Mouse (Mus musculus) midbrain, postnatal 0 days (tissue): ENCODE data around the gene Rfx2. TPM values are rescaled to one million over a fixed set of nuclear protein-coding genes. Genes with fewer than 3 reads are reported as not detected.

ENCODE experiments used
- ATAC-seq: fragments of 200-750 bp; cut with Nextera tagmentation; 2 replicates; pipeline ENCODE4 v1.8.0; 2017; ENCODE audit warnings: moderate number of reproducible peaks, mild to moderate bottlenecking, moderate TSS enrichment, moderate library complexity; ENCODE audit not compliant: low FRiP score
- DNase-seq: peaks from one replicate; pipeline ENCODE4 v3.0.0-alpha.2; 2015; ENCODE audit warnings: low spot score
- H3K27ac ChIP-seq: fragments of 300-500 bp; sonication (generic); 2 replicates; pipeline ENCODE4 v1.5.1; 2014; ENCODE audit warnings: low read depth, mild to moderate bottlenecking, low read length, mixed read lengths
- H3K27me3 ChIP-seq: fragments of 300-500 bp; sonication (generic); 2 replicates; pipeline ENCODE4 v1.6.1; 2014; ENCODE audit warnings: low read length, control low read depth, mixed read lengths; ENCODE audit not compliant: insufficient read depth
- H3K36me3 ChIP-seq: fragments of 300-500 bp; sonication (generic); 2 replicates; pipeline ENCODE4 v1.6.1; 2014; ENCODE audit warnings: low read length, control low read depth, mixed read lengths; ENCODE audit not compliant: insufficient read depth
- H3K4me1 ChIP-seq: fragments of 300-500 bp; sonication (generic); 2 replicates; pipeline ENCODE4 v1.6.1; 2014; ENCODE audit warnings: mild to moderate bottlenecking, control low read depth, antibody characterized with exemption, low read length, mixed read lengths; ENCODE audit not compliant: insufficient read depth
- H3K4me2 ChIP-seq: fragments of 300-500 bp; sonication (generic); 2 replicates; pipeline ENCODE4 v1.6.1; 2014; ENCODE audit warnings: low read depth, mild to moderate bottlenecking, low read length, mixed read lengths; ENCODE audit not compliant: poor library complexity, severe bottlenecking
- H3K4me3 ChIP-seq: fragments of 300-500 bp; sonication (generic); 2 replicates; pipeline ENCODE4 v1.5.1; 2014; ENCODE audit warnings: low read depth, mild to moderate bottlenecking, low read length, moderate library complexity
- H3K9ac ChIP-seq: fragments of 300-500 bp; sonication (generic); replicated peaks from 2 replicates; pipeline ENCODE4 v1.6.1; 2014; ENCODE audit warnings: mild to moderate bottlenecking, low read length, moderate library complexity, mixed read lengths; ENCODE audit not compliant: poor library complexity, severe bottlenecking
- H3K9me3 ChIP-seq: fragments of 300-500 bp; sonication (generic); 2 replicates; pipeline ENCODE4 v1.6.1; 2016; ENCODE audit warnings: low read length, control low read depth
- CTCF ChIP-seq: IDR thresholded peaks from 2 replicates; pipeline ENCODE4 v1.5.1; 2016; ENCODE audit warnings: antibody characterized with exemption, mild to moderate bottlenecking
- WGBS: fragments of 180-500 bp; shearing (Covaris S2); extraction: QIAGEN DNeasy Blood & Tissue Kit; methylation state at CpG from one replicate; pipeline ENCODE4 v1.1.7; 2014; 5-methylcytosine and 5-hydroxymethylcytosine counted together
- polyA plus RNA-seq: library from polyadenylated mRNA; unstranded; fragments of >200 nt; fragmentation: Nextera tagmentation; extraction: Ambion mirVana; gene quantifications from 2 replicates; pipeline ENCODE4 v1.2.1, GENCODE M21; 2015
- total RNA-seq: library from RNA; depleted of rRNA; stranded (reverse); fragments of >200 nt; gene quantifications from 2 replicates; pipeline ENCODE4 v1.2.3, GENCODE M21; 2014

Gene Rfx2
- total and polyA plus RNA-seq, 2 experiments from 2014 or later, result 3.0 to 5.7 TPM

- peaks cover 15% of the 10 kb centered on the region for H3K4me1 ChIP-seq
- TF ChIP-seq CTCF, result no peak
- no peak overlapping the region for H3K9ac ChIP-seq
- ATAC-seq, result no peak
- H3K4me2 ChIP-seq, result peak overlapping the region; percentile 73; the same call in 1 of the 2 replicates
- no peak for DNase-seq
- H3K4me3 ChIP-seq, result peak overlapping the region; percentile 63; the same call in 1 of the 2 replicates
- WGBS, result 77% methylated on average over 8 of the region's 8 CpGs
- no peak overlapping the region; the same call in 1 of the 2 replicates for H3K27ac ChIP-seq
- H3K9me3 ChIP-seq, result no peaks in the 10 kb centered on the region
- H3K27me3 ChIP-seq, result 0 out of 2 replicates have a peak, but pooled peaks cover 3% of the 10 kb centered on the region
- H3K36me3 ChIP-seq, result peaks cover 20% of the 10 kb centered on the region
These were observed 67.0 kb downstream of the Rfx2 start for GRCm38 (mm10) chr17:56763741-56764250.

- peak overlapping the region; percentile 43; the same call in 1 of the 2 replicates for H3K4me3 ChIP-seq
- ATAC-seq, result no peak
These were observed 67.8 kb downstream of the Rfx2 start for GRCm38 (mm10) chr17:56762769-56763731.

GRCm38 (mm10) chr17:56761991-56762410 is 68.8 kb downstream of the Rfx2 start:
- peaks cover 17% of the 10 kb centered on the region for H3K27me3 ChIP-seq
- ATAC-seq, result peak; percentile 52
- peak; percentile 93 for DNase-seq
- no peak for TF ChIP-seq CTCF
- H3K36me3 ChIP-seq, result 0 out of 2 replicates have a peak, but pooled peaks cover 3% of the 10 kb centered on the region
- H3K4me3 ChIP-seq, result peak overlapping the region; percentile 43
- peaks cover 21% of the 10 kb centered on the region for H3K4me1 ChIP-seq
- no peaks in the 10 kb centered on the region for H3K9me3 ChIP-seq
- H3K4me2 ChIP-seq, result peak overlapping the region; percentile 81
- peak overlapping the region; percentile 73 for H3K9ac ChIP-seq
- WGBS, result under 1% methylated on average over 20 of the region's 28 CpGs
- peak overlapping the region; percentile 86 for H3K27ac ChIP-seq

More at GRCm38 (mm10) chr17:56762769-56763731, 67.8 kb downstream of the Rfx2 start:
- peaks cover 13% of the 10 kb centered on the region for H3K36me3 ChIP-seq
- H3K4me2 ChIP-seq, result peak overlapping the region; percentile 81
- 43% methylated on average over 27 of the region's 27 CpGs for WGBS
- peaks cover 8% of the 10 kb centered on the region; the same call in 1 of the 2 replicates for H3K27me3 ChIP-seq
- peaks cover 15% of the 10 kb centered on the region for H3K4me1 ChIP-seq
- no peaks in the 10 kb centered on the region for H3K9me3 ChIP-seq
- peak; percentile 96 for TF ChIP-seq CTCF
- peak overlapping the region; percentile 86 for H3K27ac ChIP-seq
- no peak overlapping the region for H3K9ac ChIP-seq
- peak; percentile 54 for DNase-seq

GRCm38 (mm10) chr17:56761077-56761476 is 69.7 kb downstream of the Rfx2 start:
- H3K27me3 ChIP-seq, result peaks cover 25% of the 10 kb centered on the region
- whole genome bisulfite sequencing, result 54% methylated on average over 3 of the region's 3 CpGs
- no peaks in the 10 kb centered on the region for H3K36me3 ChIP-seq
- 0 out of 2 replicates have a peak overlapping the region, but pooled peaks have one; percentile 73 for H3K9ac ChIP-seq
- H3K27ac ChIP-seq, result no peak overlapping the region
- no peak overlapping the region for H3K4me3 ChIP-seq
- no peaks in the 10 kb centered on the region for H3K9me3 ChIP-seq
- no peak for ATAC-seq
- H3K4me1 ChIP-seq, result peaks cover 21% of the 10 kb centered on the region
- no peak overlapping the region for H3K4me2 ChIP-seq
- DNase-seq, result no peak
- no peak for TF ChIP-seq CTCF

GRCm38 (mm10) chr17:56759261-56759660 is 71.6 kb downstream of the Rfx2 start:
- DNase-seq (no peak), ATAC-seq (no peak)
- Histone ChIP-seq H3K9ac (no peak overlapping the region), H3K9me3 (no peaks in the 10 kb centered on the region), H3K4me3 (no peak overlapping the region), H3K36me3 (no peaks in the 10 kb centered on the region), H3K27me3 (peaks cover 36% of the 10 kb centered on the region), H3K4me1 (peaks cover 17% of the 10 kb centered on the region), H3K4me2 (no peak overlapping the region), H3K27ac (no peak overlapping the region)
- no peak for TF ChIP-seq CTCF
- WGBS, result 53% methylated on average over 7 of the region's 7 CpGs
